Mouse (Mus musculus) midbrain, embryonic 14.5 days (tissue): ENCODE measurements around the gene Acsm3. TPM values are rescaled to one million over a fixed set of nuclear protein-coding genes. Genes with fewer than 3 reads are reported as not detected.

Experiments
- ATAC-seq: fragments of 200-750 bp; cut with Nextera tagmentation; 2 replicates; pipeline ENCODE4 v1.8.0; 2017; ENCODE audit warnings: moderate number of reproducible peaks, moderate library complexity; ENCODE audit not compliant: low FRiP score, low TSS enrichment
- DNase-seq: peaks from one replicate; pipeline ENCODE4 v3.0.0-alpha.2; 2015
- H3K27ac ChIP-seq: fragments of 300-500 bp; sonication (generic); replicated peaks from 2 replicates; pipeline ENCODE4 v1.5.1; 2014; ENCODE audit warnings: mild to moderate bottlenecking, low read depth, low read length, moderate library complexity
- H3K27me3 ChIP-seq: fragments of 300-500 bp; sonication (generic); 2 replicates; pipeline ENCODE4 v1.6.1; 2014; ENCODE audit warnings: low read length, control low read depth, mixed read lengths; ENCODE audit not compliant: control insufficient read depth, insufficient read depth
- H3K36me3 ChIP-seq: fragments of 300-500 bp; sonication (generic); 2 replicates; pipeline ENCODE4 v1.6.1; 2014; ENCODE audit warnings: low read length, control low read depth; ENCODE audit not compliant: control insufficient read depth, insufficient read depth
- H3K4me1 ChIP-seq: fragments of 300-500 bp; sonication (generic); 2 replicates; pipeline ENCODE4 v1.6.1; 2014; ENCODE audit warnings: mild to moderate bottlenecking, antibody characterized with exemption, low read length, control low read depth; ENCODE audit not compliant: control insufficient read depth, insufficient read depth
- H3K4me2 ChIP-seq: fragments of 300-500 bp; sonication (generic); 2 replicates; pipeline ENCODE4 v1.6.1; 2014; ENCODE audit warnings: mild to moderate bottlenecking, low read length, moderate library complexity
- H3K4me3 ChIP-seq: fragments of 300-500 bp; sonication (generic); replicated peaks from 2 replicates; pipeline ENCODE4 v1.5.1; 2014; ENCODE audit warnings: low read depth, low read length
- H3K9ac ChIP-seq: fragments of 300-500 bp; sonication (generic); replicated peaks from 2 replicates; pipeline ENCODE4 v1.6.1; 2014; ENCODE audit warnings: mild to moderate bottlenecking, low read length, moderate library complexity
- H3K9me3 ChIP-seq: fragments of 300-500 bp; sonication (generic); 2 replicates; pipeline ENCODE4 v1.6.1; 2016; ENCODE audit warnings: low read length, control low read depth, mixed read lengths; ENCODE audit not compliant: control insufficient read depth
- WGBS: fragments of 180-500 bp; shearing (Covaris S2); extraction: QIAGEN DNeasy Blood & Tissue Kit; methylation state at CpG from one replicate; pipeline ENCODE4 v1.1.7; 2014; 5-methylcytosine and 5-hydroxymethylcytosine counted together
- polyA plus RNA-seq: library from polyadenylated mRNA; unstranded; fragments of >200 nt; fragmentation: Nextera tagmentation; extraction: Ambion mirVana; gene quantifications from 2 replicates; pipeline ENCODE4 v1.2.1, GENCODE M21; 2014

Gene Acsm3
- polyA plus RNA-seq, 1 experiment from 2014 or later = 0.34 TPM

DNA sequence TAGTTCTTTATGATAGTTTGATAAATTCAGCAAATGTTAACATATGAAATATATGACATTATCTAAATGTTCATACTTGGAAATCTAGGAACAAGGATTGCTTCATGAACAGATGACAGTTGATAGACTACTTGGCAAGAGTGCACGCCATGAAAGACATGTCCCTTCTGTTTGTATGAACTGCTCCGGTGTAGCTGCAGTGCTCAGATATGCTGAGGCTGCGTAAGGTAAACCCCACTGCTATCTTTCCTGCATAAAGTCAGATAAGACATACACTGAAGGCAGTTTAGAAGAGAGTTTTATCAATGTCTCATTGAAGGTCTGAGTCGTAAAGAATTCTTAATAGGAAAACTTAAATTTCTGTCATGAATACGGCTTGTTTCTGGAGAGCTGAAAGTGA lies 24.2 kb downstream of the Acsm3 start:
- no peaks in the 10 kb centered on the region for H3K27me3 ChIP-seq
- H3K36me3 ChIP-seq = peaks cover 61% of the 10 kb centered on the region
- no peak overlapping the region for H3K27ac ChIP-seq
- H3K4me1 ChIP-seq = no peaks in the 10 kb centered on the region
- no peak overlapping the region for H3K4me2 ChIP-seq
- H3K9ac ChIP-seq = no peak overlapping the region
- H3K9me3 ChIP-seq = no peaks in the 10 kb centered on the region
- DNase-seq (no peak), ATAC-seq (no peak)
- no peak overlapping the region for H3K4me3 ChIP-seq
- 94% methylated on average over 5 of the region's 5 CpGs for WGBS

DNA sequence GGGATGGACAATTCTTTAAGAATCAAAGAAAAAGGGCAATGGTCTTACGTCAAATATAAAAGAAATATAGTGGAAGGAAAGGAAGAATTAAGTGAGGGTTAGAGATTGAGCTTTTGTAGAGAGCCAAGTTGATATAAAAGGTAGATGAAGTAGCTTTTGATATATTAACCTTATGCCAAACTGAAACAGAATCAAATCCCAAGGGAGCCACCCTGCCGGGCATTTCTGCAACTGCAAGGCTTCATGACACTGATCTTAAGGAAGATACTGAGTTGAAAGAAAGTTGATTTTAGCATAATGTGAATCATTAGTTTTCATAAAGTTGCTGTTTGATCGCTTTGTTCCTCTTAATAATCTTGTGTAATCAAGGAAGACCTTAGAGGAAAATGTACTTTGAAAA lies 28.3 kb downstream of the Acsm3 start:
- Histone ChIP-seq H3K36me3 (peaks cover 54% of the 10 kb centered on the region), H3K4me3 (no peak overlapping the region), H3K27me3 (no peaks in the 10 kb centered on the region), H3K9me3 (no peaks in the 10 kb centered on the region), H3K4me1 (peaks cover 5% of the 10 kb centered on the region; the same call in 1 of the 2 replicates), H3K27ac (no peak overlapping the region), H3K9ac (no peak overlapping the region), H3K4me2 (no peak overlapping the region)
- 90% methylated on average over 3 of the region's 3 CpGs for WGBS
- no peak for ATAC-seq
- DNase-seq = no peak

DNA sequence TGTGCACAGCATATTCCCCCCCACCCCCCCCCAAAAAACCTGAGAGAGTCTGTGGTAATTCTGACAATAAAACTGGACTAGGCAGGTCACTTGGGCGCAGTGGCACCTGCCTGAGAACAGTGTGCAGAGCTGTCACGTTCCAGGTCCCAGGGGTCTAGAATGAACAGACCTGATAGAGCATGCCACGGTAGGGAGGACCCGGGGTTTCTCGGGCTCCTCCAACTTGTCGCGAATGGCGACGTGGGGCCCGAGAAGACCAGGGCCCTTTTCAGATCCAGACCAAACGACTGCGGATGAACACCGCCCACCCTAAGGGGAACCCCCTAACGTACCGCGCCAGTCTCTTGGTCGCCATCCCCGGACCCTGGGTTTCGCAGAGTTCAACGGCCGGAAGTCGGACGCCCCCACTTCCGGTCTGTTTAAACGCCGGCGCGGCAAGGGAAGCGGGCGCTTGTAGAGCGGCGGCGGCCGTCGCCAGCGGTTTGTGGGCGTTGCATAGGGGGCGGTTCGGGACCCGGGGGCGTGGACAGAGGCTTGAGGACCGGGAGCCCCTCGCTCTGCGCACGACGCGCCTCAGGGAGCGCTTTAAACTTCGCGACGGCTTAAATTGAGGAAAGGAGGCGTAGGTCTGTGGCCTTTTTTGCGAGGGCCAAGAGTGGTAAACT lies 33.0 kb downstream of the Acsm3 start, which contains the start of the genes Rexo5 and Eri2:
TSS of gene Rexo5 (plus strand) at position 421 of the 665 bp plus-strand sequence.
TSS of gene Eri2 (minus strand) at position 473 of the 665 bp plus-strand sequence.
- H3K9me3 ChIP-seq = no peaks in the 10 kb centered on the region
- peak within 1 kb of the TSS; percentile 79 for H3K9ac ChIP-seq
- peak; percentile 95 for ATAC-seq
- peak within 1 kb of the TSS; percentile 69 for H3K4me3 ChIP-seq
- H3K4me1 ChIP-seq = peaks cover 5% of the 10 kb centered on the region; the same call in 1 of the 2 replicates
- peaks cover 21% of the 10 kb centered on the region for H3K36me3 ChIP-seq
- H3K4me2 ChIP-seq = peak within 1 kb of the TSS; percentile 84
- H3K27ac ChIP-seq = peak within 1 kb of the TSS; percentile 64
- WGBS = under 1% methylated on average over 53 of the region's 53 CpGs
- no peaks in the 10 kb centered on the region for H3K27me3 ChIP-seq
- DNase-seq = peak; percentile 95

DNA sequence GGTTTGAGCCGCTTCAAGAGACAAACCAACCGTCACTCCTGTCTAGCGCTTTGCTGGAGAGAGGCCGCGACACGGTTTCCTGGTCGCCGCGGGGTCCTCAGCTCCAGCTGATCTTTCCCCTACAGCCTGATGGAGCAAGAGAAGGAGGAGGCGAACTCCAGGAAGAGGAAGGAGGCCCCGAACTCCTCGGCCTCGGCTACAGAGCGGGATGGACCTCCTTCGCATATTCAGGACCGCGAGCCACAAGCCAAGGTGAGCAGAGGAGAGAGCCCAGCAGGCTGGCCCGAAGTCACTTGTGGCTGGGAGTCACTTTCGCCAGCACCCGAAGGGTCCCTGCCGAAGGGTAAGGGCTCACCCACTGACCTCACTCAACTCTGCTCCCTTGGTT lies 33.5 kb downstream of the Acsm3 start:
- H3K36me3 ChIP-seq = peaks cover 17% of the 10 kb centered on the region
- no peaks in the 10 kb centered on the region for H3K9me3 ChIP-seq
- ATAC-seq (0 out of 2 replicates have a peak, but pooled peaks have one; percentile 25), DNase-seq (no peak)
- H3K27me3 ChIP-seq = no peaks in the 10 kb centered on the region
- H3K4me2 ChIP-seq = peak overlapping the region; percentile 84
- H3K4me3 ChIP-seq = peak overlapping the region; percentile 69
- WGBS = under 1% methylated on average over 21 of the region's 21 CpGs
- H3K9ac ChIP-seq = peak overlapping the region; percentile 79
- H3K4me1 ChIP-seq = peaks cover 5% of the 10 kb centered on the region; the same call in 1 of the 2 replicates
- 0 out of 2 replicates have a peak overlapping the region, but pooled peaks have one; percentile 64 for H3K27ac ChIP-seq

DNA sequence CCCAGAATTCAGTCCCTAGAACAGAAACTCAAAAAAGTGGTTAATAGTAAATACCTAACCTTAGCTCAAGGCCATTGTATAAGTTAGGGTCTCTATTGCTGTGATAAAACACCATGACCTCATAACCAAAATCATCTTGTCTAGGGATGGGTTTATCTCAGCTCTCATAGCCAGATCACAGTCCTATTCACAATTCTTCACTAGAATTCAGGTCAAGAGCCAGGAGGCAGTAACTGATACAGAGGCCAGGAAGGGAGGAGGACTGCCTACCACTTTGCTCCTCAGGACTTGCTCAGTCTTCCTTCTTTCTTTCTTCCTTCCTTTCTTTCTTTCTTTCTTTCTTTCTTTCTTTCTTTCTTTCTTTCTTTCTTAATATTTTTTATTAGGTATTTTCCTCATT lies 34.6 kb downstream of the Acsm3 start:
- ATAC-seq (no peak), DNase-seq (no peak)
- Histone ChIP-seq H3K4me1 (peaks cover 5% of the 10 kb centered on the region; the same call in 1 of the 2 replicates), H3K27ac (no peak overlapping the region), H3K27me3 (no peaks in the 10 kb centered on the region), H3K9ac (no peak overlapping the region; the same call in 1 of the 2 replicates), H3K9me3 (no peaks in the 10 kb centered on the region), H3K4me3 (0 out of 2 replicates have a peak overlapping the region, but pooled peaks have one; percentile 5), H3K4me2 (peak overlapping the region; percentile 39), H3K36me3 (peaks cover 9% of the 10 kb centered on the region; the same call in 1 of the 2 replicates)

DNA sequence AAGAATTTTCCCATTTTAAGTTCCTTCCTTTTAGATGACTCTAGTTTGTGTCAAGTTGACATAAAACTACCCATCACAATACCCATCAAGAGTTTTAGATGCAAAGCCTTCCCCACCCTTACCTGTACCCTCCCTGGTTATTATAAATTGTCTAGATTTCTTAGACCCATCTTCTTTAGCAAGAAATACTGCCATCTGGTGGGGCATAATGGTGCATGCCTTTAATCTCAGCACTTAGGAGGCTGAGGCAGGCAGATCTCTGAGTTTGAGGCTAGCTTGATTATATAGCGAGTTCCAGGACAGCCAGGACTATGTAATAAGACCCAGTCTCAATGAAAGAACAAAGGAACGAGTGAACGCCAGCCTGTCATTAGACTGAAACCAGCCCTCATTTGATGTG lies 39.8 kb downstream of the Acsm3 start:
- H3K4me3 ChIP-seq = no peak overlapping the region
- no peaks in the 10 kb centered on the region for H3K9me3 ChIP-seq
- no peaks in the 10 kb centered on the region for H3K27me3 ChIP-seq
- ATAC-seq (no peak), DNase-seq (no peak)
- H3K27ac ChIP-seq = no peak overlapping the region
- 98% methylated on average over 3 of the region's 3 CpGs for WGBS
- no peak overlapping the region for H3K4me2 ChIP-seq
- no peaks in the 10 kb centered on the region for H3K36me3 ChIP-seq
- H3K4me1 ChIP-seq = no peaks in the 10 kb centered on the region
- H3K9ac ChIP-seq = no peak overlapping the region

DNA sequence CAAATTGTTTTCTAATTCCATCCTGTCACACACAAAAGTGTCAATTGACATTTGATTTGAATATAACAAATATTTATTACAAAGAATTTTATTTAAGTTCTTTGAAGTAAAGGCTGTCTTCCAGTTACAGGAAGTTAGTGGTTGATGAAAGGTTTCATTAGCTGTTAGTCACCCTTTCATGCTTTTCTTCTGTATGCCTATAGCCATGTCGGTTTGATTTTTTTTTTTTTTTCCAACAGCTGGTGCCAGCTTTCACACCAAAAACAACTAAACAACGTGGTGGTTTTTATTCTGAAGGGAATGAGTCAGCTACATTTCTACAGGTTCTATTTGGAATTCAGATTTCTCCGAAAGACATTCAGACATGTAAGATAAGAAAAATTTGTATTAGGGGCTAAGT lies 40.3 kb downstream of the Acsm3 start:
- H3K9me3 ChIP-seq = no peaks in the 10 kb centered on the region
- no peaks in the 10 kb centered on the region for H3K27me3 ChIP-seq
- ATAC-seq = no peak
- no peaks in the 10 kb centered on the region for H3K4me1 ChIP-seq
- no peak overlapping the region for H3K4me2 ChIP-seq
- WGBS = 94% methylated on average over 3 of the region's 3 CpGs
- no peak overlapping the region for H3K4me3 ChIP-seq
- no peak overlapping the region for H3K9ac ChIP-seq
- H3K27ac ChIP-seq = no peak overlapping the region
- no peak for DNase-seq
- no peaks in the 10 kb centered on the region for H3K36me3 ChIP-seq

DNA sequence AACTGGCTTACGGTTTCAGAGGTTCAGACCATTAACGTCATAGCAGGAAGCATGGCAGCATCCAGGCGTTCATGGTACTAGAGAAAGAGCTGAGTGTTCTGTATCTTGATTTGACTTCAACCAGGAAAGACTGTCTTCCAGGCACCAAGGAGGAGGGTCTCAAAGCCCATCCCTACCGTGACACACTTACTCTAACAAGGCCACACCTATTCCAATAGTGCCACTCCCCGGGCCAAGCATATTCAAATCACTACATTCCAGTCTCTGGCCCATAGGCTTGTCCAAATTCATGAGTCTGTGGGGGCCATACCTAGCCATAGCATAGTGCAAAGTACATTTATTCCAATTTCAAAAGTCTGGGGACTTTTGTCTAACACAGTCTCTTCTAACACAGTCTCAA lies 46.7 kb downstream of the Acsm3 start:
- Histone ChIP-seq H3K27ac (no peak overlapping the region), H3K9me3 (no peaks in the 10 kb centered on the region), H3K4me2 (no peak overlapping the region), H3K36me3 (no peaks in the 10 kb centered on the region; the same call in 1 of the 2 replicates), H3K27me3 (no peaks in the 10 kb centered on the region), H3K4me1 (no peaks in the 10 kb centered on the region), H3K4me3 (no peak overlapping the region), H3K9ac (no peak overlapping the region)
- DNase-seq (no peak), ATAC-seq (no peak)
- WGBS = 95% methylated on average over 5 of the region's 5 CpGs

DNA sequence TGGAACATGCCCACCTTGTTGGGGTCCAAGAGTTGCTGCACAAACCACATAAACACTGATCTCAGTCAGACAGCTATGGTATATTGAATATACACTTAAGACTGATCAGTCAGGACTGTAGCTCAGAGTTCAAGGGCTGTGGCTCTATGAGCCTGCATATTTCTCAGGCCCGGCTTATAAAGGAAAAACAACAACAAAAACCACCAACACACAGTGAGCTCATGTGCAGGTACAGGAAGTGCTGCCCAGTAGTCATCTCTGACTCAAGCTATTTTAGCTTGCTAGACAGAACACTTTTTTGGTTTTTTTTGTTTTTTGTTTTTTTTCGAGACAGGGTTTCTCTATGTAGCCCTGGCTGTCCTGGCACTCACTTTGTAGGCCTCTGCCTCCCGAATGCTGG lies 48.0 kb downstream of the Acsm3 start:
- no peaks in the 10 kb centered on the region for H3K4me1 ChIP-seq
- DNase-seq = no peak
- H3K4me2 ChIP-seq = no peak overlapping the region
- H3K27ac ChIP-seq = no peak overlapping the region
- 90% methylated on average over 3 of the region's 3 CpGs for WGBS
- no peaks in the 10 kb centered on the region for H3K9me3 ChIP-seq
- H3K9ac ChIP-seq = no peak overlapping the region
- ATAC-seq = no peak
- H3K36me3 ChIP-seq = no peaks in the 10 kb centered on the region; the same call in 1 of the 2 replicates
- no peak overlapping the region for H3K4me3 ChIP-seq
- H3K27me3 ChIP-seq = no peaks in the 10 kb centered on the region
